Mouse (Mus musculus): ENCODE results near the gene Vstm2l.

The Vstm2l gene

GRCm38 (mm10) chr2:157935444-157936171, 21.2 kb downstream of the Vstm2l start:
- DNase-seq: no peak

GRCm38 (mm10) chr2:157936676-157937075, 22.2 kb downstream of the Vstm2l start:
- DNase-seq: no peak

- no peak for DNase-seq
Observed at GRCm38 (mm10) chr2:157940586-157941185, 26.2 kb downstream of the Vstm2l start.

DNA sequence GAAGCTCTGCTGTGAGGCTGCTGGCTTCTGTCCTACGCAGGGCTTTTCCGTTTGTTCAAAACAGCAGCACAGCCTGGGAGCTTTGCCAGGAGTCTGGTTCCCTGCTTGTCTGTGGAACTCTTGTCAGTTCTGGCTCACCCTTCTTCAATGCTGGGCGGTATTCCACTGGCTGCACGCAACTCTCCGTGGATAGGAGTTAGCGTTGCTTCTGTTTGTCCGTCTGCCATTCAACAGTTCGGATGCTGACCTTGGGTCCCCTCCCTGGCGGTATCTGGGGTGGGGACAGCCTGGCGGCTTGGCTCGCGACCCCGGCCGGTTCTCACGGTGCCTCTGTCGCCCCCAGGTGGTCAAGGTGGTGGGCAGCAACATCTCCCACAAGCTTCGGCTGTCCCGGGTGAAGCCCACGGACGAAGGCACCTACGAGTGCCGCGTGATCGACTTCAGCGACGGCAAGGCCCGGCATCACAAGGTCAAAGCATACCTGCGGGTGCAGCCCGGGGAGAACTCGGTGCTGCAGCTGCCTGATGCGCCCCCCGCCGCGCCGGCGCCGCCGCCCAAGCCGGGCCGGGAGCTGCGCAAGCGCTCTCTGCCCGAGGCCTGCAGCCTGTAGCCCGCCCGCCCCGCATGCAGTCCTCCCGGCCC, 29.2 kb downstream of the Vstm2l start:
- peak; percentile 89 for DNase-seq

GRCm38 (mm10) chr2:157944156-157944893, 29.9 kb downstream of the Vstm2l start:
- no peak for DNase-seq

DNA sequence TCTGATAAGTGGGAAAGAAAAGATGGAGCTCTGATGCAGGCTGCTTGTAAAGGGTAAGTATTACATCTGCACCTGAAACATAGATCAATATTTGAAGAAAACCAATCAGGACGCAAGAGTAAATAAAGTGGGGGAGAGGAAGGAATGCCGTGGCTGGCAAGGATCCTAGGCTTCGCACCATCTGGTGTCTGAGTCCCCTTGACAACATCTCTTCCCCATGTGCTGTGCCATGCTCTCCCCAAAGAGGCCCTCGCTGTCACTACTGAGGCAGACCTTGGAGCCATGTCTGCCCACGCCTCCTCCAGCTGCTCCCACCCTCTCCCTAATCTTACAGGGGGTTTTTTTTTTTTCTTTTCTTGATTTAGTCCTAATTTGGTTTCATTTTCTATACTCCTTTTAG, 39.5 kb downstream of the Vstm2l start:
- DNase-seq: peak; percentile 21

- DNase-seq: no peak
Observed at GRCm38 (mm10) chr2:157957707-157958108, 43.3 kb downstream of the Vstm2l start.

- no peak for DNase-seq
Observed at GRCm38 (mm10) chr2:157967856-157968255, 53.4 kb downstream of the Vstm2l start.

GRCm38 (mm10) chr2:157970124-157970523, 55.7 kb downstream of the Vstm2l start:
- DNase-seq: no peak

DNA sequence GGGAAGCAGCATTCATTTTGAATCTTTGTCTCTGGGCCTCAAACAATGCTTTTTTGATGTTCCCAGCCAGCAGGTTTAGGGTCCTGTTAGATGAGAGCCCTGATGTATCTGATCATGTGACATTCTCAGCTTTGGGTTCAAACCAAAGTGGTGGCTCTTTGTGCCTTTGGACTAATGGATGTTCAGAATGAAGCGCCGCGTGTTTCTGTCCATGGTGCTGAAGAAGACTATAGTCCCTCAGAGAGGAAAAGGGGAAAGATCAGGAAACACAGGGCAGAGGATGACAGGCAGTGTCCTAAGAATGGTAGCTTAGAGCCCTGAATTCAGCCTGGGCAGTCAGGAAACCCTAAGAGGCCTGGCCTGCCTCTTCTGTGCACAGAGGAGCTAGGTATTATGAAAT, 56.2 kb downstream of the Vstm2l start:
- no peak for DNase-seq

GRCm38 (mm10) chr2:157974604-157975501, 60.4 kb downstream of the Vstm2l start:
- DNase-seq: no peak

DNA sequence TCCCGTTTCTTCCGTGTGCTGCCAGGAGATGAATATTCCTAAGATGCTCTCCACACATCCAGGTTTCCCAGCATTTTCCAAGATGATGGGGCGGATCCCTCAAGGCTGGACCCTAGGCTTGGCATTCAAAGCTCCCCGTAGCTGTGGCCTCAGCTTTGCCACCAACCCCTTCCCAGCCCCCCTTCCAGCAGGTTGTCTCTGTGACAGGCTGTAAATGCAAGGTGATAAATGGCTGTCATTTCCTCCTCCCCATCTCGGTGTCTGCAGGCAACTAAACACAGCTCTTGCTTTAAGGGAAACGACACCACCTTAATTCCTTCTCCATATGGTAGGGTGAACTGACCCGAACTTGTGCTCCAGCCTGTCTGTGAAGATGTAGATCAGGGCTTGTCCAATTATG, 61.1 kb downstream of the Vstm2l start:
- no peak for DNase-seq

DNA sequence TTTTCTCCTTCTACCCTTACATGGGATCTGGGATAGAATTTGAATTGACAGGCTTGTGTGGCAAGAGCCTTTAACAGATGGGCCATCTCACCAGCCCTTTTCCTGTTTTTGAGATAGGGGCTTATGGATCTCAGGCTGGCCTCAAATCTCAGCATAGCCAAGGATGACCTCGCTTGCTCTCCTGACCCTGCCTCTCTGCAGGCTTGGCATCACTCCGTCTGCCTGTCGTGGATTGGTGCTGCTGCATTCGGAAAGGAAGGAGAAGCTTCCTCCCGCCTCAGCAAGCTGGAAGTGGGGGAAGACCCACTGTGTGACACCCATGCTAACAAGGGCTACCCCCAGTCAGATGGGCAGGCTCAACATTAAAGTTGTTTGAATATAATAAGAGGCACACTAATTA, 64.8 kb downstream of the Vstm2l start:
- no peak for DNase-seq

DNA sequence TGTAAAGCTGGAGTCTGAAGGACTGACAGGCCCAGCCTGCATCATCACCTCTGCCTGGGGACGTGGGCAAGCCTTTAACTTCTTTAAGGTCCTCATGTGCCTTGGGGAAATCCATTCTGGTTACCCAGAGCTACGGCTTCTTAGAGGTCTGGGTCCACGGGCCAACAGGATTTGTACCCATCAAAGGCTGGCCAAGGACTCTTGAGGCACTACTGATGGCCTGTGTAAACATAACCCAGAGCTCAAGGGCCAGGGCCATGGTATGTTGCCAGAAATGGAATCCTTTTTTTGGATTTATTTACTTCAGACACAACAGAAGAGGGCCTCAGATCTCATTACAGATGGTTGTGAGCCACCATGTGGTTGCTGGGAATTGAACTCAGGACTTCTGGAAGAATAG, 68.3 kb downstream of the Vstm2l start:
- DNase-seq: no peak

GRCm38 (mm10) chr2:157983276-157983675, 68.8 kb downstream of the Vstm2l start:
- no peak for DNase-seq

- no peak for DNase-seq
Observed at GRCm38 (mm10) chr2:157985611-157986010, 71.2 kb downstream of the Vstm2l start.

DNA sequence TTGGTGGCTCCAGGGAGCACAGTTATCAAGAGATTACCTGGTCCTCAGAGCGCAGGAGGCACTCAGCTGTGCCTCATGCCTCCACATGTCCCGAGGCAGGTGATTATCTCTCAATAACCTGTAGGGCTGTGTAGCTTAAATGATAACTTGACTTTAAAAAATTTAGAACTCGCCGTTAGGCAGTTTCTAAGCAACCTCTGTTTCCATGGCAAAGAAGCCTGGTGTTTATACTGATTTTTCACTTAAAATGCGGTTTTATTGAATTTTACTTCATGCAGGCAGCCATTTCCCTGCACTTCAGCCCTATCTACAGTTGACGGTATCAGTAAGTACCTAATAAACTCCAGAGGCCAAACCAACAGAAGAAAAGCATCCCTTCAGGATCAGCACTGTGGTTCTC, 71.8 kb downstream of the Vstm2l start:
- no peak for DNase-seq

DNA sequence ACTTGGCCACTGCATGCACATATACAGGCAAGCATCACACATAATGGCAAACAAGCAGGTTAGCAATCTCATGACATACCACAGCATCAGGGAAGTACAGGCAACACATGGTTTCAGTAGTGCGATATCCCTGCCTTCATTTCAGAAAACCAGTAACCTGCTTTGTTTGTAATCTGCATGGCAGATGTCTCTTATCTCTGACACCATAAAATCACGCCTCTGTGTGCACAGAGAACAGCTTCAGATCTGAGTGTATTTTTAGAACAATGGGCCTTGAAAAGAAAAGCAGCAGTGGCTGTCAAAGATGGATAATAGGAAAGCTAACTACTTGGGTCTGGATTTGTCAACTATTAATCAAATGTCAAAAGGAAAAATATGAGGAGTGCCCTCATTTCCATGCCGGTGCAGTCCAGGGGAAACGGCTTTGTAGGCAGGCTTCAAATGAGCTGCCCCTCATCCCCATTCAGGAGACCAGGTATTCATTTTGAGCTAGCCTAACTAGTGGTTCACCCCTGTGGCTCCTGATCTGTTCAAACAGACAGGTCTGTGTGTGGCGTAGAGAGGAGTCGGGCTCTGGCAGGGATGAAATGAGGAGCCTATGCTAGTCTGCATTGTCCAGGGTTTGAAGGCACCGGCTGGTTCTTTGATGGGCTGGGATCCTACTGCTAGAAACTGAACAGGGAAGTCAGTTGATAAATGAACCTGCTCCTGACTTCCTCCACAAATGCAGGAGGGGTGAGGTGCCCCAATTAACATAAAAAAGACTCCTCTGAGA, 74.2 kb downstream of the Vstm2l start:
- DNase-seq: no peak

GRCm38 (mm10) chr2:157989946-157990345, 75.5 kb downstream of the Vstm2l start:
- DNase-seq: no peak

- DNase-seq: no peak
Observed at GRCm38 (mm10) chr2:157991026-157991425, 76.6 kb downstream of the Vstm2l start.

DNA sequence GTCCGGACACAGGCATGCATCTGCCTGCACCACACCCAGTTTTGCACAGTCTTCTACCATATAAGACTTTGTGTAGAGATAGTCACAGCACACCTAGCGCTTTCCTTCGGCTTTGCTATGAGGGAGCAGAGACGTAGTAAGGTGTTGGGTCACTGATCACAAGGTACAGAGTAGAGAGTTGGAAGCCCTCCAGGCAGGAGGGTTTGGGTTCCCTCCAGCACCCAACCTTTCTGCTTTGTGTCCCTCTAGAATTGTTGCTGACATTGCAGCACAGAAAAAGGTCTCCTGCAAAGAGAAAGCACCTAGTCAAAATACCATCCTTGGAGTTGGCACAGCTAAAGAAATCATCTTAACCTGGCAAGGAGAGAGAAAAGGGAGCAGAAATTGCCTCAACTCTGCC, 78.0 kb downstream of the Vstm2l start:
- DNase-seq: no peak

All from right cerebral cortex, adult 18-20 months (tissue).